Mouse (Mus musculus): ENCODE results near the gene Mta2.

Mta2 gene

DNA sequence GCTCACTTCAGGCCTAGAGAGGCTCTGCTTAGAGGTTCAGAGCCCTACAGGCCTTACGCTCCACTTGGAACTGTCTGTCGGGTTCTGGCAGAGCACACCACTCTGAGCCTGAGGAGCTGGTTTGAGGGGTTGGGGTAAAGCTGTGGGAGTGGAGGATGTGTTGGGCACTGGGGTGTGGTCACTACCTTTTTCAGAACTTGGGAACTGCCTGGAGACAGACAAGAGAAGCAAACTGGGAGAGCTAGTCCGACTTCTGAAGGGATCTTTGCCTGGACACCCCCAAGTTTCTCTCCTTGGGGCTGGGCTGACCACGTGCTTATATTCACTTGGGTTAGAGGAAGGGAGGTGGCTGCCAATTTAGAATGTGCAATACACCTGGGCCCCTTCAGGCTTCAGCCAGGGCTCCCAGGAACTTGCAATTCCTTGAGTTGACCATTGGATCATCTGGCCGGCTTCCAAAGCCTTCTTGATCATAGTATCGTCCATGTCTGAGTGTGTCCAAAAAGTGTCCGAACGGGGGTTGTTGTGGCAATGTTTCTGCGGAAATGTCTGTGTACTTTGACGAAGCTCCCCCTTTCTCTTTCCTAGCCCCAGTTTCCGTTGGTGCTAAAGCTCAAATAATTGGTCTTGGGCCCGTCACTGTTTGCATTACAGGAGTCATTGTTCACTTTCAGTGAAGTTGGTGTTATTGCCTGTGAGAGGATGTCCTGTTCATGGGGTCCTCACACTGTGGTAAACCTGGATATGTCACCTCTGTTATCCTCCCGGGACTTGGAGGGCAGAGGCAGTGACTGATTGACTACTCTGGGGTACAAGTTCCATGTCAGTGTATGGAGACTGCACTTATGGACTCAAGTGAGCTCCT is 50.4 kb downstream of the Mta2 start:
- DNase-seq (ENCODE audit: low read depth, low spot score), result no peak

DNA sequence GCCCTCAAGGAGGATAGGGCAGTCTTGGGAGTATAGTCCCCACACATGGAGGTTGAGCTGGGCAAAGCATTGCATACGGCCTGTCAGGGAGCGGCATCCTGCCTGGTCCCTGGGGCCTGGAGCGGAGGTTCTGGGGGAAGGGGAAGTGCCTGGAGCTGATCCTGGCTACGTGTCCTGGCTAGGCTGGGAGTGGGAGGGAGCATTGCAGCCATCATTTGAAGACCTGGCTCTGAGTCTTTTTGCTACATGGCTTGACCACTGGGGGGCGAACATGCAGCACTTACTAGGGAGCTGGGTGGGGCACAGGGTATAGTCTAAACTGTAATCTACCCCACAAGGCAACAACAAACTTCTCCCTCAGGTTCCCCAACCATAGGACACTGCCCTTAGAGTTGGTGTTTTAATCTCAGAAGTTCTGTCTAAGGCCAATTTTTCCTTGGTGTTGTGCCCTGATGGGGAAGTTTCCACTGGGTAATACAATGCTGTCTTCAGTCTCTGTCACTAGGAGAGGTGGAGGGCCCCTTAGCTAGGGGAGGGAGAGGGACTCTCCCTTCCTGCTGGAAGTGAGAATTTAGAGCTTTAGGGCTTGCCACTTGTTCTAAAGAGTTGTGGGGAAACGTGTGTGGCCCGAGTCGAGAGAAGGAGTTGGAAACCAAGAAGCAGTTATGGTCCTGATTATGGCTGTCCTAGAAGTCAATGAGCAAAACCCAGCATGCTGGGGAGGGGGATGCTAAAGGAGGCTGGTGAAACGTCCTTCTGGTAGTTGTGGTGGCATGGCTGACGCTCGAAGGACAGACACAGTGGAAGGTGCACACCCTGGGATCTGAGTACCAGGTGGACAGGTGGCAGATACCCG is 51.3 kb downstream of the Mta2 start:
- DNase-seq (ENCODE audit: low read depth, low spot score), result peak; percentile 87

- no peak for DNase-seq (ENCODE audit: low read depth, low spot score)
Measured at GRCm38 (mm10) chr19:8993625-8993912, 51.9 kb downstream of the Mta2 start.

GRCm38 (mm10) chr19:8994813-8995607 is 53.3 kb downstream of the Mta2 start:
- no peak for DNase-seq (ENCODE audit: low read depth, low spot score)

DNA sequence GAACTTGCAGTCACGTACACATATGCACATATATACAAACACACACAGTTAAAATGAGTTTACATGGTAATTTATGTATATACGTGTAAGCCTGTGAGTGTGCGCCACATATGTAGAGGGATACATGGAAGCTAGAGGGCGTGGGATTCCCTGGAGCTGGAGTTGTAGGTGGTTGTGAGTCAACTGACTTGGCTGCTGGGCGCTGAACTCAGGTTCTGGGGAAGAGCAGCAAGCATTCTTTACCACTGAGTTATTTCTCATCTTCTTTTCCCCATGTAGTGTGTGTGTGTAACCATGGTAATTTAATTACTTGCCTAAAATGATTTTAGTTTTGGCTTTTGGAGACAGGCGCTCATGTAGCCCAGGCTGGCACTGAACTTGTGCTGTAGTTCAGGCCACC is 54.9 kb downstream of the Mta2 start:
- DNase-seq (ENCODE audit: low read depth, low spot score), result no peak

DNA sequence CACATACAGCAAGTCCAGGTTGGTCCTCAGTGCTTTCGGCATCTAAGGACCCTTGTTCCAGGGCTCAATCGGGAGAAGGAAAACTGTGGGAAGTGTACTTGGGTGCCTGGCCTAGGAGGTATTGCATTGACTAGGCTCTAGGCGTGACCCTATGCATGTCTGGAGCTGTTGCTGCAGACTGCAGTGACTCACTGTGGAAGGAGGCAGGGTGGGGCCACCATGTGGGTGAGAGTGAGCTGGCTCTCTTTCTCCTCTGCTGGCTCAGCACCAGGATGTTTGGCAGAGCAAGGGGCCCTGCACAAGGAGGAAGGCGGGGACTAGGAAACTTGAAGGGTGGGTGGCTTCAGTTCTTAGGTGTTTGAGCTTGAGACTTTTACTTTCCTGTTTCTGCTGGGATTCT is 55.9 kb downstream of the Mta2 start:
- peak; percentile 76 for DNase-seq (ENCODE audit: low read depth, low spot score)

DNA sequence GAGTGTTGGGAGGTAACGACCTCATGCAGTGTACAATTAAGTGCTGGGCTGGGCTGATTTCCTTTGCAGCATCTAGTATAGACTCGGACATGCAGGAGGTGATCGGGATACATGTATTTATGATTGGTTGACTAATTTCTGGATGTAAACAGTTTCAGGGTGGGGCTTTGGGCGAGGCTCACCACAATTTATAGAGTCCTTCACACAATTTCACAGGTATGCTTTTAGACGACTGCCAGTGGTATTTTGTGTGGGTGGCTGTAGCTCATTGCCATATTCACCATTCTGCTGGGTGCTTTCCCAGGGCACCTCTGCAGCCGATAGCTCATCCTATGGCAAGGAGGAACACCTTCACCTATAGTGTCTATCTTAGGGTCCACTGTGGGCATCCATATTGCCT is 56.9 kb downstream of the Mta2 start:
- DNase-seq (ENCODE audit: low read depth, low spot score), result no peak

DNA sequence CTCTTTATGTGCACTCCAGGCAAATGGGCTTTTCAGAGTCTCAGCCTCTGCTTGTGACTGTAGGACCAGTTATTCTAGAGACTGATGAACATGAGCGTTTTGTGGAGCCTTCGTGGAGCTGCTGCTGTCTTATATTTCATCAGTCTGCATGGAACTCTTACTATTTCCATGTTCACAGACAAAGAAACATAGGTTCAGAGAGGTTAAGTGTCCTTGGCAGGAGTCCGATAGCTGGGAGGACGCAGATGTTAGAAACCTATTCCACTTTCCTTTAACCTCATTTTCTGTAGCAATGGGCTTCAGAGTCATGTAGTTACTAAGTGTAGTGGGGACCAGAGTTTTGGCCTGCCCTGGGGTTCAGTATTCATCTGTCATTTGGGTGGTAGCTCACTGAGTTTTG is 57.5 kb downstream of the Mta2 start:
- no peak for DNase-seq (ENCODE audit: low read depth, low spot score)

Measured in ES-CJ7 (cell line).